Mouse (Mus musculus) megakaryocyte, embryonic 14.5 days (primary cell): ENCODE results near the gene Alpk1.

Experiments
- FLI1 ChIP-seq: IDR thresholded peaks from 2 replicates; pipeline ENCODE4 v1.6.1; 2012; ENCODE audit warnings: low read length, inconsistent platforms, mixed read lengths
- GATA1 ChIP-seq: IDR thresholded peaks from 3 replicates; pipeline ENCODE4 v1.6.1; 2012; ENCODE audit warnings: mixed read lengths, low read length, inconsistent platforms, borderline replicate concordance

DNA sequence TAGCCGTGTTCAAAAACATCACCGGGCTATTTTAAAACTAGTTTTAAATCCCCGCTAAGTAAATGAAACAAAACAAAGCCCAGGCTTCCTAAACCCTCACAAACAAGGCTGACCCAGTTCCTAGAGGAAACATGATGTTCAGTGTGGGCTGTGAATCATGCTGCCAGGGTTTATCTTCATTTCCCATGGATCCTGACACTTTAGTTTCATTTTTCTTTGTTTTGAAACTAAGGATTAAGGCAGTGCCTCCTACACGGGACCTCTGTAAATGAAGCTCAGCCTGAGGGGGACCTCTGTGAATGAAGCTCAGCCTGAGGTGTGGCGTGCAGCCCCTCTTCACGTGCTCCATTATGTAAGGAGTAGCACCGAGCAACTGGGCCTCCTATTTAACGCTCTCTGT lies 22.5 kb upstream of the Alpk1 start:
- TF ChIP-seq GATA1 (no peak), FLI1 (no peak)
